Mouse (Mus musculus) CH12.LX (cell line): Measurements from ENCODE around the gene Elk3.
A peak's percentile ranks its signal among the peaks of the same experiment; 100 is the strongest.

Experiments
- BHLHE40 ChIP-seq: IDR thresholded peaks from 2 replicates; pipeline ENCODE4 v1.6.1; 2011; ENCODE audit warnings: mild to moderate bottlenecking, low read depth, low read length, improper control_type of control experiment
- CTCF ChIP-seq, 2 experiments: IDR thresholded peaks in 1 of 2; conservative IDR thresholded peaks in 1 of 2; 2 replicates each; pipeline ENCODE4 v1.5.1; 2011 to 2012; ENCODE audit warnings: low read depth in 2 of 2, low read length in 2 of 2, improper control_type of control experiment in 1 of 2, inconsistent platforms in 1 of 2, mild to moderate bottlenecking in 1 of 2, moderate library complexity in 1 of 2
- POLR2A ChIP-seq: IDR thresholded peaks from 2 replicates; pipeline ENCODE4 v1.6.1; 2011; ENCODE audit warnings: low read depth, mild to moderate bottlenecking, improper control_type of control experiment, low read length
- TBP ChIP-seq: conservative IDR thresholded peaks from 2 replicates; pipeline ENCODE4 v1.6.1; 2011; ENCODE audit warnings: low read depth, low read length, improper control_type of control experiment

GRCm38 (mm10) chr10:93335828-93336461 is 25.0 kb upstream of the Elk3 start:
- 0 out of 2 replicates have a peak, but pooled peaks have one; percentile 6 for TF ChIP-seq TBP
- no peak; the same call in 1 of the 2 replicates for TF ChIP-seq POLR2A
- TF ChIP-seq CTCF (conservative IDR thresholded peaks at IDR 0.05 in 1 of 2, IDR thresholded peaks at IDR 0.05 in 1 of 2; ENCODE audit: low read depth in 2 of 2, low read length in 2 of 2), result no peak
- 0 out of 2 replicates have a peak, but pooled peaks have one; percentile 11 for TF ChIP-seq BHLHE40
